Mouse (Mus musculus) forebrain, postnatal 0 days (tissue): ENCODE results near the gene Pced1b. TPM values are rescaled to one million over a fixed set of nuclear protein-coding genes. Genes with fewer than 3 reads are reported as not detected.
A peak's percentile ranks its signal among the peaks of the same experiment; 100 is the strongest.

ENCODE experiments used
- ATAC-seq: fragments of 200-750 bp; cut with Nextera tagmentation; 2 replicates; pipeline ENCODE4 v1.8.0; 2017; ENCODE audit warnings: mild to moderate bottlenecking, moderate library complexity
- DNase-seq: peaks from one replicate; pipeline ENCODE4 v3.0.0-alpha.2; 2015
- H3K27ac ChIP-seq: fragments of 300-500 bp; sonication (generic); 2 replicates; pipeline ENCODE4 v1.5.1; 2014; ENCODE audit warnings: low read depth, mild to moderate bottlenecking, antibody characterized with exemption, low read length, moderate library complexity, mixed read lengths
- H3K27me3 ChIP-seq: fragments of 300-500 bp; sonication (generic); 2 replicates; pipeline ENCODE4 v1.6.1; 2014; ENCODE audit warnings: mild to moderate bottlenecking, low read length, mixed read lengths; ENCODE audit not compliant: insufficient read depth
- H3K36me3 ChIP-seq: fragments of 300-500 bp; sonication (generic); 2 replicates; pipeline ENCODE4 v1.6.1; 2014; ENCODE audit warnings: mild to moderate bottlenecking, moderate library complexity; ENCODE audit not compliant: insufficient read depth
- H3K4me1 ChIP-seq: fragments of 300-500 bp; sonication (generic); 2 replicates; pipeline ENCODE4 v1.6.1; 2014; ENCODE audit warnings: antibody characterized with exemption; ENCODE audit not compliant: insufficient read depth
- H3K4me2 ChIP-seq: fragments of 300-500 bp; sonication (generic); 2 replicates; pipeline ENCODE4 v1.6.1; 2014; ENCODE audit warnings: low read depth, mild to moderate bottlenecking, moderate library complexity
- H3K4me3 ChIP-seq: fragments of 300-500 bp; sonication (generic); 2 replicates; pipeline ENCODE4 v1.5.1; 2014; ENCODE audit warnings: low read depth, low read length, mixed read lengths
- H3K9ac ChIP-seq: fragments of 300-500 bp; sonication (generic); 2 replicates; pipeline ENCODE4 v1.6.1; 2014; ENCODE audit warnings: mild to moderate bottlenecking
- H3K9me3 ChIP-seq: fragments of 300-500 bp; sonication (generic); 2 replicates; pipeline ENCODE4 v1.6.1; 2016; ENCODE audit warnings: low read length
- CTCF ChIP-seq: sonication (generic); IDR thresholded peaks from 2 replicates; pipeline ENCODE4 v1.5.1; 2016; ENCODE audit warnings: antibody characterized with exemption, control low read depth, low read depth
- WGBS: fragments of 180-500 bp; shearing (Covaris S2); extraction: QIAGEN DNeasy Blood & Tissue Kit; methylation state at CpG from one replicate; pipeline ENCODE4 v1.1.7; 2014; 5-methylcytosine and 5-hydroxymethylcytosine counted together
- polyA plus RNA-seq: library from polyadenylated mRNA; unstranded; fragments of >200 nt; fragmentation: Nextera tagmentation; extraction: Ambion mirVana; gene quantifications from 2 replicates; pipeline ENCODE4 v1.2.1, GENCODE M21; 2015
- total RNA-seq: library from RNA; depleted of rRNA; stranded (reverse); fragments of >200 nt; gene quantifications from 2 replicates; pipeline ENCODE4 v1.2.3, GENCODE M21; 2014

Gene Pced1b
- total and polyA plus RNA-seq, 2 experiments from 2014 or later, result 4.4 to 6.9 TPM

DNA sequence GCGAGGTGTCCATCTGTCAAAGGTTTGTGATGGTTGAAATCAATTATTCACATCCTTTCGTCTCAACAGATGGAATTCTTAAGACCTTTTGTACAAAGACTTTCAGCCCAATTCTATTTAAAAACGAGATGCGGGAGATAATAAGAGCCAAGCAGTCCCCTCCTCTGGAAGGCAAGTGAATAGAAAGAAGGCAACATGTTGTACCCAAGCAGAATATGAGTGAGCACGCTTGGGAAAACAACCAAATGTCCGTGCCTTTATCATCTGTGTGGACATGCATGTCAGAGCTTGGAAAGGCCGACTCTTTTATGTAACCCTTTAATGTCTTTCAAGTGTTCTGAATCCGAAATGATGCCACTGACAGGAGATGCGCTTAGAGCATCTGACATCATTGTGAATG lies 61.0 kb downstream of the Pced1b start:
- Histone ChIP-seq H3K4me3 (no peak overlapping the region), H3K9ac (no peak overlapping the region), H3K9me3 (no peaks in the 10 kb centered on the region), H3K4me2 (no peak overlapping the region), H3K27ac (no peak overlapping the region), H3K4me1 (no peaks in the 10 kb centered on the region), H3K36me3 (no peaks in the 10 kb centered on the region), H3K27me3 (no peaks in the 10 kb centered on the region)
- 44% methylated on average over 9 of the region's 9 CpGs for WGBS
- DNase-seq (no peak), ATAC-seq (no peak)
- TF ChIP-seq CTCF, result no peak

DNA sequence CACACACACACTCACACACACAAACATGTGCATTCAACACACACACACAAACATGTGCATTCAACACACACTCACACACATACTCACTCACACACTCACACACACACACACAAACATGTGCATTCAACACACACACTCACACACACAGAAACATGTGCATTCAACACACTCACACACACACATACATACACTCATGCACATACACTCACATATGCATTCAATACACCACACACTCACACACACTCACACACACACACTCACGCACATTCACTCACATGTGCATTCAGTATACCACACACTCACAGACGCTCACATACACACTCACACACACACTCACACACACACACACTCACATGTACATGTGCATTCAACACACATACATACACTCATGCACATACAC lies 62.6 kb downstream of the Pced1b start:
- Histone ChIP-seq H3K27ac (no peak overlapping the region), H3K27me3 (no peaks in the 10 kb centered on the region), H3K4me3 (no peak overlapping the region), H3K36me3 (no peaks in the 10 kb centered on the region), H3K9ac (no peak overlapping the region), H3K4me1 (no peaks in the 10 kb centered on the region), H3K9me3 (no peaks in the 10 kb centered on the region), H3K4me2 (no peak overlapping the region)
- DNase-seq (no peak), ATAC-seq (no peak)
- no peak for TF ChIP-seq CTCF
- 95% methylated on average over 2 of the region's 2 CpGs for WGBS

DNA sequence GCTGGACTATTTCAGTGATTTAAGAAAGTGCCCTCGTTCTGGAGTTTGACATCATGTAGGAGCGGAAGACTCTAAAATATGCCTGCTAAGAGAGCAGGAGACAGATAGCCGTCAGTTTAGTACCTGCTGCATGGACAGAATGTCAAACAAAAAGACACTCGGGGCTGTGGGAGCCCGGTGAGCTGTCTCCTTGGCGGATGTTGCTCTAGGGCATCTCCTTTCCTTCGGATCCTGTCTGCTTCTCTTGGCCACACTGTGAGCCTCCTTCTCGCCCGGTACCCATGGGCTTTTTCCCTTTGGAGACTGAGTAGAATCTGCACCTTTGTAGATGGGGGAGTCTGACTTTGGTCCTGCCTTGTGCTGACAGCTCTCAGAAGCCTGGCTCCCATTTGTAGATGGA lies 63.3 kb downstream of the Pced1b start:
- Histone ChIP-seq H3K4me1 (no peaks in the 10 kb centered on the region), H3K9me3 (no peaks in the 10 kb centered on the region), H3K27me3 (no peaks in the 10 kb centered on the region), H3K27ac (no peak overlapping the region), H3K36me3 (no peaks in the 10 kb centered on the region), H3K4me3 (no peak overlapping the region), H3K9ac (no peak overlapping the region), H3K4me2 (no peak overlapping the region)
- TF ChIP-seq CTCF, result no peak
- ATAC-seq (no peak), DNase-seq (no peak)
- WGBS, result 88% methylated on average over 9 of the region's 9 CpGs

DNA sequence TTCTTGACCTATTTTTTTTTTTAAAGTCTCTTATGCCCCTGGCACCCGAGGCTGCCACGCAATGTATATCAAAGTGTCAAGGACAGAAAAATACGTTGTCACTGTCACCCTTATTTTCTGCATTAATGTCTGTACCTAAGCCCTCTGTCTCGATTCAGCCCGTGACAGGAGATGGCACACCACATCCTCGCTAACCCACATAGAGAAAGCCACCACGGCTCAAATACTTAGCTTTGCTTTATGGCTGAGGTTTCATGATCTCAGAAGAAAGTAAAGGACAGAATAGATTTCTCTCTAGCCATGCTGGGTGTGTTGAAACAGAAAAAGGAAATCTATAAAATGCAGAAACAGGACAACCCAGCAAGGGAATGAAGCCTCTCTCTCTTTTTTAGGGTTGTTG lies 64.3 kb downstream of the Pced1b start:
- no peak overlapping the region for H3K9ac ChIP-seq
- ATAC-seq (no peak), DNase-seq (no peak)
- WGBS, result 82% methylated on average over 7 of the region's 7 CpGs
- no peaks in the 10 kb centered on the region for H3K36me3 ChIP-seq
- no peaks in the 10 kb centered on the region for H3K27me3 ChIP-seq
- no peak overlapping the region for H3K4me2 ChIP-seq
- H3K4me1 ChIP-seq, result no peaks in the 10 kb centered on the region
- no peak overlapping the region for H3K27ac ChIP-seq
- no peaks in the 10 kb centered on the region for H3K9me3 ChIP-seq
- TF ChIP-seq CTCF, result no peak
- H3K4me3 ChIP-seq, result no peak overlapping the region

DNA sequence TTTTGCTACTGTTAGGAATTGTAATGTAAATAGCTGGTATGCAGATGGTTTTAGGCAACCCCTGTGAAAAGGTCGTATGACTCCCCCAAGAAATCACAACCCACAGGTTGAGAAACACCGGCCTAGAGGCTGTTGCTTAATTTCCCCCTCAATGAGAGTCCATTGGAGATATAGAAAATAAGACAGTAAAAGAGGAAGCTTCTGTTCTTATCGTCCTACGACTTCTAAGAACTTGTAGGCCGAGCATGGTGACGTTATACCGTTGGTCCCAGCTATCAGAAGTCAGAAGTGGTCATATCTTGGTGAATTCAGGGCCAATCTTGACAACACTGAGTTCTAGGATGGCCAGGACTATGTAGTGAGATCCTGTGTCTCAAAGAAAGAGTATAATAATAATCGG lies 65.0 kb downstream of the Pced1b start:
- Histone ChIP-seq H3K36me3 (no peaks in the 10 kb centered on the region), H3K4me1 (no peaks in the 10 kb centered on the region), H3K4me3 (no peak overlapping the region), H3K27me3 (no peaks in the 10 kb centered on the region), H3K27ac (no peak overlapping the region), H3K9me3 (no peaks in the 10 kb centered on the region), H3K4me2 (no peak overlapping the region), H3K9ac (no peak overlapping the region)
- TF ChIP-seq CTCF, result no peak
- WGBS, result 93% methylated on average over 8 of the region's 8 CpGs
- no peak for DNase-seq
- ATAC-seq, result no peak

DNA sequence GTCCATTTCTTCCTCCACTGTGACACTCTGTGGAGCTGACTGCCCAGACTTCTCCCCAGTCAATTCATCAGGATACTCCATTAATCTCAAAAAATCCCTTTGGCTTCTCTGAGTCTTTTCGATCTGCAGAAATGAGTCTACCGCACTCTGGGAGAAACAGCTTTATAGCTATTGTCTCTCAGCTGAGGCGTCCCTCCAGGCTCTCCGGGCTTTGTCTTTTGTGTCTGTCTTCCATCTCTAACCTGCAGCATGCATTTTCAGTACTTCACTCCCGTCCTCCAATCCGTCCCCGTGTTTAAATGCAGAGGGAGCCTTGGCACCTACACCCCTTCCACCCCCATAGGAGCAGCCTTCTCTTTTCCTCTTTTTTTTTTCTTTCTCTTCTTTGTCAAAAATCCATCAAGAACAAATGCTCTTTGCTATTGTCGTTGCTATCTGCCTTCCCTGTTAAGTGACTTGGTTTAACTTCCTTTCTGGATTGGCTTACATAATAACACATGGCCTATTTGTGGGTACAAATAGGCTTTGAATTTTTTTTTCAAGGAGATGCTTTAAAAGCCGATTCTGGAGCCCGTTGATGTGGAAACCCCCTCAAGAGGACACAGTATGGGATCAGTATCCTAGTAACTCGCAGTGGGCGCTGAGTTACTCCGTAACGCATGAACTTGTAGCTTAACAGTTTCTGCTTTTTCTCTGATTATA lies 68.0 kb downstream of the Pced1b start:
- no peaks in the 10 kb centered on the region for H3K27me3 ChIP-seq
- no peak for TF ChIP-seq CTCF
- H3K9me3 ChIP-seq, result no peaks in the 10 kb centered on the region
- H3K4me3 ChIP-seq, result no peak overlapping the region
- ATAC-seq, result peak; percentile 54; the same call in 1 of the 2 replicates
- no peak overlapping the region for H3K4me2 ChIP-seq
- no peak overlapping the region for H3K9ac ChIP-seq
- peak; percentile 41 for DNase-seq
- peak overlapping the region; percentile 57; the same call in 1 of the 2 replicates for H3K27ac ChIP-seq
- 36% methylated on average over 14 of the region's 14 CpGs for WGBS
- no peaks in the 10 kb centered on the region for H3K4me1 ChIP-seq
- no peaks in the 10 kb centered on the region for H3K36me3 ChIP-seq

DNA sequence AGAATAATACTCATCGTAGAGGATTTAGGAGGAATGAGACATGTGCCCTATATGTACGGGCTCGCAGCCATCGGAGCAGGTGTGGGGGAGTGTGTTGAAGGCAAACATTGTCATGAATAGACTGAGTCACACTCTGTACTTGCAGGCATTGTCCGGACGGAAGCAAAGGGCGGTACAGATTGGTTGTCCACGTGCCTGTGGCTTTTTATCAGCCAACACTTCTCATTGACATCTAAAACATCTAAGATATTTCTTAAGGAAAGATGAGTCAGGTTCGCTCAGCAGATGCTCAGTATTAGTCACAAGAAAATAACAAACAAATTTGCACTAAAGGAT lies 68.5 kb downstream of the Pced1b start:
- Histone ChIP-seq H3K36me3 (no peaks in the 10 kb centered on the region), H3K9me3 (no peaks in the 10 kb centered on the region), H3K27me3 (no peaks in the 10 kb centered on the region), H3K4me1 (no peaks in the 10 kb centered on the region), H3K4me3 (no peak overlapping the region), H3K9ac (no peak overlapping the region), H3K4me2 (no peak overlapping the region), H3K27ac (0 out of 2 replicates have a peak overlapping the region, but pooled peaks have one; percentile 29)
- WGBS, result 52% methylated on average over 9 of the region's 9 CpGs
- DNase-seq (no peak), ATAC-seq (no peak)
- no peak for TF ChIP-seq CTCF
